Mouse (Mus musculus): ENCODE measurements around the gene Eif2s1.
"Not testable (repeated sequence)": the region's sequence is repeated elsewhere in the genome, so short reads cannot be mapped to it uniquely, and the experiment has no call there.

Gene Eif2s1

GRCm38 (mm10) chr12:78915561-78915960, 53.9 kb downstream of the Eif2s1 start:
- DNase-seq (ENCODE audit: low read depth, low spot score): no peak

DNA sequence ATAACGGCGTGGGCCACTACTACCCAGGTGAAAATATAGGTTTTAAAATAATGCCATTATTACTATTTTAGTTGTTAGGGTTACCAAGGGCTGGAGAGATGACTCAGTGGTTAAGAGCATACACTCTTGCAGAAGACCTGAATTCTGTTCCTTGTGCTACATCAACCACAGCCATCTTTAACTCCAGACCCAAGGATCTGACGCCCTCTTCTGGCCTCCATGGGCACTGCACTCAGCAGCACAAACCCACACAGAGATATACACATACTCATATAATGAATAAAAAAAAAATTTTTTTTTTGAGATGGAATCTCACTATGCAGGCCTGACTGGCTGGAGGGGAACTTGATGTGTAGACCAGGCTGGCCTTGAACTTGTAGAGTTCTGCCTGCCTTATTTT, 54.7 kb downstream of the Eif2s1 start:
- no peak for DNase-seq (ENCODE audit: low read depth, low spot score)

- DNase-seq (ENCODE audit: low read depth, low spot score): peak; percentile 69
Observed at GRCm38 (mm10) chr12:78918227-78919078, 56.8 kb downstream of the Eif2s1 start.

- DNase-seq (ENCODE audit: low read depth, low spot score): peak; percentile 70
Observed at GRCm38 (mm10) chr12:78919079-78919712, 57.6 kb downstream of the Eif2s1 start.

GRCm38 (mm10) chr12:78921421-78921820, 59.8 kb downstream of the Eif2s1 start:
- no peak for DNase-seq (ENCODE audit: low read depth, low spot score)

DNA sequence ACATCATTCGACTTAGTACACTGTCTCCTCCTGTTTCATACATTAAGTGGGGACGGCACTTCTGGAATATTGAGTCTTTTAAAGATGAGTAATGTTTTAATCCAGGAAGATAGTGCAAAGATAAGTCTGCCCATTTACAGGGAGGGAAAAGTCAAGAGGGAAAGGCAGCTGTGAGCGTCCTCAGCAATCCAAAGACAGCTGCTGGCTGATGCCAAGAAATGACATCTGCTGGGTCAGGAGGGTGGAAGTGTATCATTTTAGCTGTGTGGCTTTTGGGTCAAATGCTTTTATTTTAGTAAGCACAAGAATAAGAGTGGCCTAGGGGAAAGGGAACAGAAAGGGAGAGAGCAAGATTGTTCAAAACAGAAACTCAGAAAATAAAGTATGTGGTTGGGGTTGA, 60.4 kb downstream of the Eif2s1 start:
- no peak for DNase-seq (ENCODE audit: low read depth, low spot score)

DNA sequence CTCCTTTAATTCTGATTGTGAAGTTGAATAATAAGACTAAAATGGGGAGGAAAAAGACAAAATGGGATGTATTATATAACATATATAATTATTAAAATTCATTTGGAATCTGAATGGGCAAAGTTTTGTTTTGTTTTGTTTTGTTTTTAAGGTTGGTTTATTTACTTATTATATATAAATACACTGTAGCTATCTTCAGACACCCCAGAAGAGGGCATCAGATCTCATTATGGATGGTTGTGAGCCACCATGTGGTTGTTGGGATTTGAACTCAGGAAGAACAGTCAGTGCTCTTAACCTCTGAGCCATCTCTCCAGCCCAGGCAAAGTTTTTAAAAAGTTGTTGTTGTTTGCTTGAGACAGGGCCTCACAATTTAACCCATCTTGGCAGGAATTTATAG, 61.4 kb downstream of the Eif2s1 start:
- not testable (repeated sequence) for DNase-seq (ENCODE audit: low read depth, low spot score)

DNA sequence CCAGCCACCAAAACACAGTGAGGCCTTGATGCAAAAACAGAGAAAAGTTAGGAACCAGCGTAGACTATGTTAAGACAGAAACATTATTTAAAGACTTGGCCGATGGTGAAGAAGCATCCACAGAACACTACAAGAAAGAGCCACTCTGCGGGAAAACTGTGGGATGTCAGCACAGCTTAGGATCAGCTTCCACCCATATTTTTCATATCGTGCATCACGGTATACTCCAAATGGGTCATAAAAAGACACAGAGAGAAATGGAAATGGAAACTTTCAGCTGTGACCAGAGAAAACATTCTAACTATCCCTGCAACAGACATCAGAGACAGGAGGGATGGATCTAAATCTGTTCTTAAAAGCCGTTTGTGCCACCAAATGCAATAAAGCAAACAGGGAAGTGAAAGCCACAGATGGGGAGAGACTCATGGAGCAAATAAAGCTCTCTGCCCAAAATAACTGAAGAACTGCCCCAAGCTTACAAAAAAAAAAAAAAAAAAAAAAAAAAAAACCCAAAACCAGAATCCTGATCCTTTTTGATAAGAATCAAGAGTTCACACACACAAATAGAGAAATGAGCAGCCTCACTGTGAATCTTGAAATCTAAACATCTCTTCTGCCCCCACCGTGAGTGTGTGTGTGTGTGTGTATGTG, 62.0 kb downstream of the Eif2s1 start:
- no peak for DNase-seq (ENCODE audit: low read depth, low spot score)

DNA sequence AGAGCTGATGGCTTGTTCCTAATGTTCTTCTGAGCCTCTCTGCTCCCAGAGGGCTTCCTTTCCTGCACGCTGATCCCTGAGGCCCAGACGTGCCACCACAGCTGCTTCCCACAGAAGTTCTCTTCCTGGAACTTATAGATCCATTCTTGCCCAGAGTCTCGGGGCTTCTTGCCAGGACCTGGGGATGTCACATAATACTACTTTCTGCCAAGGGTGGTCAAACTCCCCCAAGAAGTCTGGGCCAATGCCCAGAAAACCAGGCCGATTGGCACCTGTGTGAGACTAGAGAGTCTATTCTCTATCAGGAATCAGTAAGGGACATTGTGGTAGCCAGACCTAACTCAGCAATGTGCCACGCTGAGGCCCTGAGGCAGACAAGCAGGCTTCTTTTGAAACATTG, 65.7 kb downstream of the Eif2s1 start:
- no peak for DNase-seq (ENCODE audit: low read depth, low spot score)

- DNase-seq (ENCODE audit: low read depth, low spot score): no peak
Observed at GRCm38 (mm10) chr12:78929900-78930299, 68.3 kb downstream of the Eif2s1 start.

DNA sequence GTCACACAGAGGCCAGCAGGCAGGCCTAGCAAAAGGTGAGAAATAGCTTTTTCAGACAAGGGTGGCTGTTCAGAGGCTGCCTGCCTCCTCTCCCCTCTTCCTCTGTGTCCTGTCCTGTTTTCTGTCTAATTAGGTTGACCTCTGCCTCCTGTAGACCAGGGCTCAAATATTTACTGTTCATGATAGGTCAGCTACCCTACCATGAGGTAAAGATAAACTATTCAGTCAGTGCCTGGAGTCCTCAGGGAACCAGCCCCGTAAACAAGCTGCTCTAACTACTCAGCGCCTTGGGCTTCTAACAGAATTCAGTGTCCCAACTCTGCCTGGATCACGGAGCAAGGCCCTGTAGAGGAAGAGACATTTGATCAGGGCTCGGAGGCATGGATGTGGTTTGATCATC, 74.9 kb downstream of the Eif2s1 start:
- no peak for DNase-seq (ENCODE audit: low read depth, low spot score)

All from retina, adult 2 months (tissue).